Comparison of ENCODE assay signal across 9 mouse cellular contexts in genomic region chr4:141976163-141976562, GRCm38 (mm10). TPM values are rescaled to one million over a fixed set of nuclear protein-coding genes. Genes with fewer than 3 reads are reported as not detected.
A peak's percentile ranks its signal among the peaks of the same experiment; 100 is the strongest.
DNase-seq lines count a peak whose midpoint lies in the region; ATAC-seq and TF ChIP-seq lines count a peak whose summit lies in the region.
"Had no signal": no experiment of that assay in that cellular context is flagged by ENCODE, and none has a peak within 500 bp of the region (broad histone marks: within the 10 kb centered on the region; RNA-seq: fewer than 3 reads in every experiment).

No protein-coding gene starts in this region.

- H3K9ac ChIP-seq in forebrain, embryonic 16.5 days (replicated peaks; ENCODE audit: low read depth, low read length): no peak overlapping the region
- H3K9ac ChIP-seq in midbrain, embryonic 11.5 days (ENCODE audit: low read length): no peak overlapping the region
- H3K9ac ChIP-seq in midbrain, embryonic 13.5 days (replicated peaks): no peak overlapping the region
- no peak overlapping the region for H3K9ac ChIP-seq in intestine, postnatal 0 days (ENCODE audit: low read depth, low read length)
- H3K9ac ChIP-seq: hindbrain, embryonic 15.5 days had no signal

- H3K9me3 ChIP-seq in forebrain, embryonic 10.5 days: peaks cover 22% of the 10 kb centered on the region
- H3K9me3 ChIP-seq in forebrain, embryonic 16.5 days (ENCODE audit: control insufficient read depth, low read length): no peaks in the 10 kb centered on the region
- peaks cover 3% of the 10 kb centered on the region; the same call in 1 of the 2 replicates for H3K9me3 ChIP-seq in midbrain, embryonic 11.5 days (ENCODE audit: control insufficient read depth, low read length)
- H3K9me3 ChIP-seq in midbrain, embryonic 13.5 days: peaks cover 9% of the 10 kb centered on the region; the same call in 1 of the 2 replicates
- peaks cover 2% of the 10 kb centered on the region; the same call in 1 of the 2 replicates for H3K9me3 ChIP-seq in intestine, postnatal 0 days (ENCODE audit: control insufficient read depth)
- H3K9me3 ChIP-seq: hindbrain, embryonic 15.5 days had no signal

- WGBS in forebrain, embryonic 10.5 days: 52% methylated on average over 4 of the region's 4 CpGs
- 55% methylated on average over 4 of the region's 4 CpGs for WGBS in forebrain, embryonic 16.5 days
- WGBS in midbrain, embryonic 11.5 days: 58% methylated on average over 4 of the region's 4 CpGs
- WGBS in midbrain, embryonic 13.5 days: 48% methylated on average over 4 of the region's 4 CpGs
- WGBS in intestine, postnatal 0 days: 24% methylated on average over 4 of the region's 4 CpGs

- no peak overlapping the region for H3K4me2 ChIP-seq in forebrain, embryonic 16.5 days (ENCODE audit: low read length)
- H3K4me2 ChIP-seq in midbrain, embryonic 11.5 days: no peak overlapping the region
- no peak overlapping the region for H3K4me2 ChIP-seq in midbrain, embryonic 13.5 days (replicated peaks)
- no peak overlapping the region for H3K4me2 ChIP-seq in intestine, postnatal 0 days (replicated peaks; ENCODE audit: low read depth)
- H3K4me2 ChIP-seq: hindbrain, embryonic 15.5 days had no signal

- no peak for ATAC-seq in forebrain, embryonic 16.5 days
- no peak for ATAC-seq in midbrain, embryonic 11.5 days (ENCODE audit: low FRiP score)
- ATAC-seq in midbrain, embryonic 13.5 days: no peak
- peak; percentile 43; the same call in 1 of the 2 replicates for ATAC-seq in intestine, postnatal 0 days

- no peak overlapping the region for H3K4me3 ChIP-seq in forebrain, embryonic 10.5 days
- no peak overlapping the region for H3K4me3 ChIP-seq in forebrain, embryonic 16.5 days (replicated peaks; ENCODE audit: low read length)
- no peak overlapping the region for H3K4me3 ChIP-seq in midbrain, embryonic 11.5 days (ENCODE audit: low read depth, low read length)
- no peak overlapping the region for H3K4me3 ChIP-seq in midbrain, embryonic 13.5 days (replicated peaks)
- no peak overlapping the region for H3K4me3 ChIP-seq in intestine, postnatal 0 days (ENCODE audit: low read depth, low read length)
- H3K4me3 ChIP-seq: hindbrain, embryonic 15.5 days had no signal

- TF ChIP-seq CTCF in intestine, postnatal 0 days (IDR thresholded peaks at IDR 0.05; ENCODE audit: low read depth): peak; percentile 97

- H3K4me1 ChIP-seq in forebrain, embryonic 10.5 days: no peaks in the 10 kb centered on the region
- H3K4me1 ChIP-seq in forebrain, embryonic 16.5 days (replicated peaks; ENCODE audit: control insufficient read depth, insufficient read depth, low read length): no peaks in the 10 kb centered on the region
- H3K4me1 ChIP-seq in midbrain, embryonic 11.5 days (ENCODE audit: control insufficient read depth, insufficient read depth, low read length): no peaks in the 10 kb centered on the region
- H3K4me1 ChIP-seq in midbrain, embryonic 13.5 days (replicated peaks): no peaks in the 10 kb centered on the region
- no peaks in the 10 kb centered on the region for H3K4me1 ChIP-seq in intestine, postnatal 0 days (replicated peaks; ENCODE audit: control insufficient read depth, insufficient read depth, low read length)
- H3K4me1 ChIP-seq: hindbrain, embryonic 15.5 days had no signal

- DNase-seq in forebrain, embryonic 10.5 days (ENCODE audit: extremely low spot score, low spot score): peak; percentile 45
- DNase-seq in midbrain, embryonic 11.5 days (ENCODE audit: low spot score, missing footprints): peak; percentile 84
- DNase-seq in adrenal gland, postnatal 36 days: peak; percentile 59 to 61
- peak; percentile 53 for DNase-seq in lung, postnatal 36 days
- DNase-seq in yolk sac, embryonic 10.5 days (ENCODE audit: low spot score): no peak

- H3K36me3 ChIP-seq in forebrain, embryonic 10.5 days (replicated peaks): no peaks in the 10 kb centered on the region
- H3K36me3 ChIP-seq in forebrain, embryonic 16.5 days (ENCODE audit: control insufficient read depth, insufficient read depth): no peaks in the 10 kb centered on the region
- H3K36me3 ChIP-seq in midbrain, embryonic 11.5 days (ENCODE audit: control insufficient read depth, insufficient read depth, low read length): no peaks in the 10 kb centered on the region
- H3K36me3 ChIP-seq in midbrain, embryonic 13.5 days: no peaks in the 10 kb centered on the region
- no peaks in the 10 kb centered on the region for H3K36me3 ChIP-seq in intestine, postnatal 0 days (ENCODE audit: control insufficient read depth, insufficient read depth)
- H3K36me3 ChIP-seq: hindbrain, embryonic 15.5 days had no signal

- no peaks in the 10 kb centered on the region for H3K27me3 ChIP-seq in forebrain, embryonic 10.5 days (ENCODE audit: poor library complexity, severe bottlenecking)
- H3K27me3 ChIP-seq in forebrain, embryonic 16.5 days (replicated peaks; ENCODE audit: control insufficient read depth, insufficient read depth, low read length): no peaks in the 10 kb centered on the region
- H3K27me3 ChIP-seq in midbrain, embryonic 11.5 days (ENCODE audit: control insufficient read depth, insufficient read depth, low read length): no peaks in the 10 kb centered on the region
- no peaks in the 10 kb centered on the region for H3K27me3 ChIP-seq in midbrain, embryonic 13.5 days
- H3K27me3 ChIP-seq in intestine, postnatal 0 days (replicated peaks; ENCODE audit: control insufficient read depth, insufficient read depth, low read length): no peaks in the 10 kb centered on the region
- H3K27me3 ChIP-seq: hindbrain, embryonic 15.5 days had no signal

- no peak overlapping the region for H3K27ac ChIP-seq in forebrain, embryonic 10.5 days
- no peak overlapping the region for H3K27ac ChIP-seq in forebrain, embryonic 16.5 days (ENCODE audit: low read length)
- H3K27ac ChIP-seq in midbrain, embryonic 11.5 days (ENCODE audit: low read depth, low read length): no peak overlapping the region
- no peak overlapping the region for H3K27ac ChIP-seq in midbrain, embryonic 13.5 days
- no peak overlapping the region for H3K27ac ChIP-seq in intestine, postnatal 0 days (ENCODE audit: low read depth, low read length)
- H3K27ac ChIP-seq: hindbrain, embryonic 15.5 days had no signal

RNA-seq across cellular contexts. Expression of gene Fhad1, which starts 38.7 kb away (rescaled TPM):
- polyA plus RNA-seq in forebrain, embryonic 10.5 days (2016; fragmentation: Nextera tagmentation; extraction: Ambion mirVana): 0.39 and 0.50 TPM in 2 replicates
- polyA plus RNA-seq in forebrain, embryonic 16.5 days (2015; fragmentation: Nextera tagmentation; extraction: Ambion mirVana): 1.6 and 1.8 TPM in 2 replicates
- polyA plus RNA-seq in midbrain, embryonic 11.5 days (2014; fragmentation: Nextera tagmentation; extraction: Ambion mirVana): 1.7 and 2.4 TPM in 2 replicates
- polyA plus RNA-seq in midbrain, embryonic 13.5 days (2015; fragmentation: Nextera tagmentation; extraction: Ambion mirVana): 3.0 and 3.4 TPM in 2 replicates
- total RNA-seq in adrenal gland, postnatal 36 days (2021): under 1 TPM; 0.66 to 0.79 TPM
- 1.2 and 1.4 TPM in 2 replicates for polyA plus RNA-seq in intestine, postnatal 0 days (2015; fragmentation: Nextera tagmentation; extraction: Ambion mirVana)
